Mouse (Mus musculus) MEL (cell line): ENCODE measurements at regions not wholly inside any gene's neighbourhood (a gene's known extent, or its start where the extent isn't known, plus 50 kb on each side); places are given as distances from the start of the nearest gene placed in this dataset.

ENCODE experiments used
- DNase-seq: peaks from one replicate; pipeline ENCODE4 v3.0.0; 2011; ENCODE audit warnings: low read depth, low spot score
- H3K27ac ChIP-seq: 2 replicates; pipeline ENCODE4 v1.5.1; 2012; ENCODE audit warnings: low read depth, mild to moderate bottlenecking, control low read depth, low read length, moderate library complexity; ENCODE audit not compliant: control insufficient read depth
- H3K27me3 ChIP-seq, 2 experiments: fragments of 150-350 bp in 1 of 2; sonication (generic) in 1 of 2; 2 replicates each; pipeline ENCODE4 v1.6.1; 2012; ENCODE audit warnings: low read length in 2 of 2, mild to moderate bottlenecking in 2 of 2, improper control_type of control experiment in 1 of 2, moderate library complexity in 1 of 2; ENCODE audit not compliant: insufficient read depth in 2 of 2, control insufficient read depth in 1 of 2
- H3K36me3 ChIP-seq, 2 experiments: 2 replicates each; pipeline ENCODE4 v1.6.1; 2012 to 2014; ENCODE audit warnings: low read length in 2 of 2, improper control_type of control experiment in 1 of 2, inconsistent platforms in 1 of 2, mild to moderate bottlenecking in 1 of 2; ENCODE audit not compliant: insufficient read depth in 2 of 2, control insufficient read depth in 1 of 2
- H3K4me1 ChIP-seq, 2 experiments: fragments of 150-350 bp in 1 of 2; sonication (generic) in 1 of 2; 2 replicates each; pipeline ENCODE4 v1.6.1; 2012; ENCODE audit warnings: low read length in 2 of 2, improper control_type of control experiment in 1 of 2, mild to moderate bottlenecking in 1 of 2; ENCODE audit not compliant: insufficient read depth in 2 of 2, control insufficient read depth in 1 of 2
- H3K4me3 ChIP-seq, 2 experiments: fragments of 150-350 bp in 1 of 2; sonication (generic) in 1 of 2; 2 replicates each; pipeline ENCODE4 v1.5.1; 2012; ENCODE audit warnings: low read depth in 2 of 2, low read length in 2 of 2, mild to moderate bottlenecking in 2 of 2, moderate library complexity in 2 of 2, control low read depth in 1 of 2, improper control_type of control experiment in 1 of 2; ENCODE audit not compliant: control insufficient read depth in 1 of 2, insufficient read depth in 1 of 2
- H3K79me2 ChIP-seq: 2 replicates; pipeline ENCODE4 v1.6.1; 2012; ENCODE audit warnings: mild to moderate bottlenecking, low read length, moderate library complexity; ENCODE audit not compliant: control insufficient read depth, poor library complexity, insufficient read depth
- H3K9ac ChIP-seq: 2 replicates; pipeline ENCODE4 v1.6.1; 2012; ENCODE audit warnings: low read depth, mild to moderate bottlenecking, control low read depth, low read length, moderate library complexity; ENCODE audit not compliant: control insufficient read depth, poor library complexity, severe bottlenecking
- H3K9me3 ChIP-seq: fragments of 150-350 bp; sonication (generic); replicated peaks from 2 replicates; pipeline ENCODE4 v1.6.1; 2012; ENCODE audit warnings: mild to moderate bottlenecking, low read length, improper control_type of control experiment, moderate library complexity; ENCODE audit not compliant: insufficient read depth
- CHD1 ChIP-seq: IDR thresholded peaks from 2 replicates; pipeline ENCODE4 v1.6.1; 2012; ENCODE audit warnings: low read depth, mild to moderate bottlenecking, inconsistent platforms, low read length, improper control_type of control experiment
- CHD2 ChIP-seq: IDR thresholded peaks from 2 replicates; pipeline ENCODE4 v1.6.1; 2011; ENCODE audit warnings: low read length, improper control_type of control experiment
- E2F4 ChIP-seq: IDR thresholded peaks from 2 replicates; pipeline ENCODE4 v1.6.1; 2011; ENCODE audit warnings: low read depth, low read length, improper control_type of control experiment, borderline replicate concordance
- ETS1 ChIP-seq: IDR thresholded peaks from 2 replicates; pipeline ENCODE4 v1.6.1; 2012; ENCODE audit warnings: low read depth, mild to moderate bottlenecking, inconsistent platforms, low read length, improper control_type of control experiment, moderate library complexity
- GABPA ChIP-seq: IDR thresholded peaks from 2 replicates; pipeline ENCODE4 v1.6.1; 2012; ENCODE audit warnings: low read depth, mild to moderate bottlenecking, inconsistent platforms, low read length, improper control_type of control experiment, moderate library complexity
- GATA1 ChIP-seq: IDR thresholded peaks from 2 replicates; pipeline ENCODE4 v1.6.1; 2011; ENCODE audit warnings: low read depth, low read length, improper control_type of control experiment
- HCFC1 ChIP-seq: IDR thresholded peaks from 2 replicates; pipeline ENCODE4 v1.6.1; 2012; ENCODE audit warnings: low read depth, mild to moderate bottlenecking, inconsistent platforms, low read length, improper control_type of control experiment, moderate library complexity
- JUND ChIP-seq: IDR thresholded peaks from 2 replicates; pipeline ENCODE4 v1.6.1; 2011; ENCODE audit warnings: low read depth, mild to moderate bottlenecking, improper control_type of control experiment, low read length
- KAT2A ChIP-seq: conservative IDR thresholded peaks from 2 replicates; pipeline ENCODE4 v1.6.1; 2012; ENCODE audit warnings: low read depth, low read length, improper control_type of control experiment, inconsistent platforms
- MAZ ChIP-seq: IDR thresholded peaks from 2 replicates; pipeline ENCODE4 v1.6.1; 2012; ENCODE audit warnings: low read depth, mild to moderate bottlenecking, inconsistent platforms, low read length, improper control_type of control experiment
- MEF2A ChIP-seq: IDR thresholded peaks from 2 replicates; pipeline ENCODE4 v1.6.1; 2014; ENCODE audit warnings: low read depth, mild to moderate bottlenecking, inconsistent platforms, low read length, improper control_type of control experiment; ENCODE audit not compliant: poor library complexity, insufficient replicate concordance, severe bottlenecking; ENCODE audit errors: extremely low read depth
- NRF1 ChIP-seq: IDR thresholded peaks from 2 replicates; pipeline ENCODE4 v1.6.1; 2014; ENCODE audit warnings: low read depth, mild to moderate bottlenecking, inconsistent platforms, low read length, improper control_type of control experiment, moderate library complexity; ENCODE audit not compliant: poor library complexity, insufficient read depth, severe bottlenecking
- POLR2A ChIP-seq, 2 experiments: IDR thresholded peaks; 2 replicates each; pipeline ENCODE4 v1.6.1; 2011 to 2012; ENCODE audit warnings: low read length in 2 of 2, mild to moderate bottlenecking in 2 of 2, control low read depth in 1 of 2, improper control_type of control experiment in 1 of 2, low read depth in 1 of 2, moderate library complexity in 1 of 2; ENCODE audit not compliant: control insufficient read depth in 1 of 2, insufficient read depth in 1 of 2, poor library complexity in 1 of 2
- POLR2AphosphoS2 ChIP-seq: IDR thresholded peaks from 2 replicates; pipeline ENCODE4 v1.6.1; 2011; ENCODE audit warnings: low read length, improper control_type of control experiment
- POLR2AphosphoS5 ChIP-seq: IDR thresholded peaks from 2 replicates; pipeline ENCODE4 v1.6.1; 2012; ENCODE audit warnings: low read depth, borderline replicate concordance, mild to moderate bottlenecking, inconsistent platforms, low read length, moderate library complexity, mixed read lengths
- RAD21 ChIP-seq: IDR thresholded peaks from 2 replicates; pipeline ENCODE4 v1.6.1; 2011; ENCODE audit warnings: mild to moderate bottlenecking, low read depth, low read length, improper control_type of control experiment
- RCOR1 ChIP-seq: IDR thresholded peaks from 2 replicates; pipeline ENCODE4 v1.6.1; 2012; ENCODE audit warnings: low read depth, mild to moderate bottlenecking, inconsistent platforms, low read length, improper control_type of control experiment
- SMC3 ChIP-seq: IDR thresholded peaks from 2 replicates; pipeline ENCODE4 v1.6.1; 2011; ENCODE audit warnings: low read depth, low read length, improper control_type of control experiment
- TAL1 ChIP-seq: IDR thresholded peaks from 2 replicates; pipeline ENCODE4 v1.6.1; 2012; ENCODE audit warnings: mild to moderate bottlenecking, inconsistent platforms, low read length, moderate library complexity, mixed read lengths
- TCF12 ChIP-seq: IDR thresholded peaks from 2 replicates; pipeline ENCODE4 v1.6.1; 2014; ENCODE audit warnings: low read depth, mild to moderate bottlenecking, inconsistent platforms, low read length, improper control_type of control experiment, moderate library complexity
- UBTF ChIP-seq: IDR thresholded peaks from 2 replicates; pipeline ENCODE4 v1.6.1; 2012; ENCODE audit warnings: low read depth, mild to moderate bottlenecking, inconsistent platforms, low read length, improper control_type of control experiment, moderate library complexity, borderline replicate concordance; ENCODE audit not compliant: insufficient read depth
- USF1 ChIP-seq: IDR thresholded peaks from 2 replicates; pipeline ENCODE4 v1.6.1; 2014; ENCODE audit warnings: low read depth, mild to moderate bottlenecking, inconsistent platforms, low read length, improper control_type of control experiment, moderate library complexity
- USF2 ChIP-seq, 2 experiments: IDR thresholded peaks; 2 replicates each; pipeline ENCODE4 v1.6.1; 2011 to 2012; ENCODE audit warnings: improper control_type of control experiment in 2 of 2, low read length in 2 of 2, borderline replicate concordance in 1 of 2, inconsistent platforms in 1 of 2, low read depth in 1 of 2, mild to moderate bottlenecking in 1 of 2; ENCODE audit not compliant: insufficient read depth in 1 of 2
- ZC3H11A ChIP-seq: IDR thresholded peaks from 2 replicates; pipeline ENCODE4 v1.6.1; 2012; ENCODE audit warnings: low read depth, mild to moderate bottlenecking, inconsistent platforms, low read length, improper control_type of control experiment
- ZNF384 ChIP-seq: IDR thresholded peaks from 2 replicates; pipeline ENCODE4 v1.6.1; 2012; ENCODE audit warnings: low read depth, mild to moderate bottlenecking, inconsistent platforms, low read length, improper control_type of control experiment

DNA sequence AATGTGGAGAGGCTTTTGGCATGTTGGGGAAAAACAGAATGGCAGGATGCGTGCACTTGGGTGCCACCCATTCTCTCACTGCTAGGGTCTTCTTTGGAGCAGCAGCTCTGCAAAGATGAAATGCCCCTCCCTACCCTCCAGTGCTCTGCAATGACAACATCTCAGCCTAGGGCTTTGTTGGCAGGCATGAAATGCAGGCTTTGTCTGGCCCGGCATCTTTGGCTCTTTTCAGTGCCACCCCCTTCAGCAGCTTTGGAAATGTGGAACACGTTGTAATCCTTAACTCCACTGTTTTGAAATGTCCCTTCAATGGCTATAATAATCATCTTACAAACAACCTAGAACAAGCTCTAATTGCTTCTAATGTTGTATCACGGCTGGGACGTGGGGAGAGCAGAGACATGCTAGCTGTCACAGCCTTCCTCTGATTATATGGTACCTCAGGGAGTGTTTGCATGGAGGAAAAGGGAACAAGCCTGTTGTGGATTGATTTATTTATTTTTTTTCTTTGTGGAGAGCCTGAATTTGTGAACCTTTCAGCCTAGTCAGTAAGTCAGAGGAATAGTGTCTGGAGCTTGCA lies 581.6 kb upstream of the Kirrel3 start:
- Histone ChIP-seq H3K9me3 (no peaks in the 10 kb centered on the region), H3K9ac (no peak overlapping the region), H3K36me3 (no peaks in the 10 kb centered on the region), H3K4me1 (no peaks in the 10 kb centered on the region), H3K79me2 (no peaks in the 10 kb centered on the region), H3K27me3 (no peaks in the 10 kb centered on the region), H3K27ac (no peak overlapping the region), H3K4me3 (no peak overlapping the region)
- no peak for DNase-seq
- no peak for TF ChIP-seq TAL1
- TF ChIP-seq POLR2A (IDR thresholded peaks at IDR 0.05; ENCODE audit: control insufficient read depth in 1 of 2, insufficient read depth in 1 of 2, low read depth in 1 of 2, low read length in 2 of 2, poor library complexity in 1 of 2), result no peak
- TF ChIP-seq KAT2A, result no peak
- no peak for TF ChIP-seq UBTF
- no peak for TF ChIP-seq GABPA
- no peak for TF ChIP-seq CHD2
- TF ChIP-seq USF2 (IDR thresholded peaks at IDR 0.05; ENCODE audit: borderline replicate concordance in 1 of 2, insufficient read depth in 1 of 2, low read depth in 1 of 2, low read length in 2 of 2), result no peak
- no peak for TF ChIP-seq ETS1
- no peak for TF ChIP-seq HCFC1
- no peak for TF ChIP-seq TCF12
- TF ChIP-seq JUND, result no peak
- TF ChIP-seq GATA1, result no peak
- no peak for TF ChIP-seq POLR2AphosphoS5
- no peak for TF ChIP-seq POLR2AphosphoS2
- TF ChIP-seq E2F4, result no peak
- TF ChIP-seq NRF1, result no peak
- no peak for TF ChIP-seq RAD21
- no peak for TF ChIP-seq USF1

DNA sequence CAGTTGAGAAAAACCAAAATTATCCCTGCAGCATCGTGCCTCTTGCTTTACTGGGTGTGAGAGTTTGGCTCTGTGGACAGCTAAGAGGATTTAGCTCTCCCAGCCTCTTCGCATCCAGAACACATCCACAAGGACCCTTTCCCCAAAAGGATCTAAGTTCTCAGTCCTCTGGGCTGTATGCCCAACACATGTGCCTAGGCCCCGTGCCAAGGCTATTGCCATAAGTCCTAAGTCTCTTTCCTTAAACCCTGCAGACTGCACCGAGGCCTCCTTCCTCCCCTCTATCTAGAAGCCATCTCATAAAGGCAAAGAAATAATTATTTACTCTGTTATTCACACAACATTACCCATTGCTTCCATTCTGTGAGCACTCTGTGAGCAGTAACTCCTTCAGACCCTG lies 570.8 kb upstream of the Kirrel3 start:
- Histone ChIP-seq H3K9me3 (no peaks in the 10 kb centered on the region), H3K79me2 (no peaks in the 10 kb centered on the region), H3K4me3 (no peak overlapping the region), H3K36me3 (no peaks in the 10 kb centered on the region), H3K9ac (no peak overlapping the region), H3K27ac (no peak overlapping the region), H3K4me1 (no peaks in the 10 kb centered on the region), H3K27me3 (no peaks in the 10 kb centered on the region)
- no peak for DNase-seq
- TF ChIP-seq ZNF384, result no peak
- no peak for TF ChIP-seq HCFC1
- TF ChIP-seq E2F4, result no peak
- no peak for TF ChIP-seq ZC3H11A
- TF ChIP-seq RCOR1, result no peak
- no peak for TF ChIP-seq USF2 (IDR thresholded peaks at IDR 0.05; ENCODE audit: borderline replicate concordance in 1 of 2, insufficient read depth in 1 of 2, low read depth in 1 of 2, low read length in 2 of 2)
- TF ChIP-seq SMC3, result no peak
- TF ChIP-seq MEF2A, result no peak
- TF ChIP-seq POLR2A (IDR thresholded peaks at IDR 0.05; ENCODE audit: control insufficient read depth in 1 of 2, insufficient read depth in 1 of 2, low read depth in 1 of 2, low read length in 2 of 2, poor library complexity in 1 of 2), result no peak
- TF ChIP-seq CHD1, result no peak
- no peak for TF ChIP-seq ETS1
- TF ChIP-seq RAD21, result no peak
- TF ChIP-seq MAZ, result no peak
- TF ChIP-seq GABPA, result no peak
- TF ChIP-seq USF1, result no peak
